Mouse (Mus musculus): ENCODE data around the gene Unk.
A peak's percentile ranks its signal among the peaks of the same experiment; 100 is the strongest.

Unk gene

GRCm38 (mm10) chr11:116109441-116110081 lies 79.4 kb downstream of the Unk start:
- peak; percentile 47 to 49 for DNase-seq

- no peak for DNase-seq
Measured at GRCm38 (mm10) chr11:116110131-116110530, 80.0 kb downstream of the Unk start.

- DNase-seq = no peak
Measured at GRCm38 (mm10) chr11:116110540-116110939, 80.4 kb downstream of the Unk start.
